Mouse (Mus musculus): Measurements from ENCODE around the gene Camta1. TPM values are rescaled to one million over a fixed set of nuclear protein-coding genes. Genes with fewer than 3 reads are reported as not detected.

Camta1 gene
- total RNA-seq, 4 experiments from 2014 or later, result 79.5 to 115 (median 98.3) TPM

GRCm38 (mm10) chr4:151161869-151162268 is 699.8 kb downstream of the Camta1 start:
- no peak for DNase-seq (ENCODE audit: low spot score in 2 of 2)

GRCm38 (mm10) chr4:151160932-151161331 is 700.7 kb downstream of the Camta1 start:
- no peak for DNase-seq (ENCODE audit: low spot score in 2 of 2)

DNA sequence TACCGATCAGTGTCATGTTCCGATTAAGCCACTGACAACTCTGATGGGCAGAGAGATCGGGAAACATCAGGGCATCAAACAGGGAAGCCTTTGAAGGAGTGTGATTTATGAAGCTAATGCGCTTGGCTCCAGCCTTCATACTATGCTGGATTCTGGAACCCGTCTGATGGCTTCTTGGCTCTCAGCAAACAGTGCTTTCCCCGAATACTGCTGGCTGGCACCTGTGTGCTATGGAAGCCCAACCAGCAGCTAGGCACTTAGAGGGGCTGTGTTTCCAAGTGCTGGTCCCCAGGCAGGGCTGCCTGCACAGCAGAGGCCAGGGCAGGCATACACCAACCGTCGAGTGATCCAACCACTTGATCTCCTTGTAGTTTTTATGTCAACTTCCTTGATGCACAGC is 701.2 kb downstream of the Camta1 start:
- no peak for DNase-seq (ENCODE audit: low spot score in 2 of 2)

DNA sequence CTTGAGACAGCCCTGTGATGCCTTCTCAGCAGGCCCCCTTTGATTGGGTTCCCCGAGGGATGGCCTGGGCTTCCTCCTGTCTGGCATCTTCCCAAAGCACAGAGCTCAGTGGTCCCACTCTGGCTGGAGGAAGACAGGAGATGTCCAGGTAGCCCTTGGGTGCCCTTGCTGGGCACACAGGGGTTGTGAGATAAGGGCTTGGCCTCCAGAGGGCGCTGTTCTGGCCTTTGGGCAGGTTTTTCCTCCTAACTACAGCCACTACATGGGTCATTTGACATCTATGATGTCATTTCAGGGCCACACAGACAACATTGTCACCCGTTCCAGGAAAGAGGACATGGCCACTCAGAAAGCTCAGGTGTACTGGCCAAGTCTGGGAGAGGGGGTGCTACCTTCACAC is 703.4 kb downstream of the Camta1 start:
- no peak for DNase-seq (ENCODE audit: low spot score in 2 of 2)

- peak; percentile 65 to 71 for DNase-seq (ENCODE audit: low spot score in 2 of 2)
These were observed 704.8 kb downstream of the Camta1 start for GRCm38 (mm10) chr4:151156904-151157303.

DNA sequence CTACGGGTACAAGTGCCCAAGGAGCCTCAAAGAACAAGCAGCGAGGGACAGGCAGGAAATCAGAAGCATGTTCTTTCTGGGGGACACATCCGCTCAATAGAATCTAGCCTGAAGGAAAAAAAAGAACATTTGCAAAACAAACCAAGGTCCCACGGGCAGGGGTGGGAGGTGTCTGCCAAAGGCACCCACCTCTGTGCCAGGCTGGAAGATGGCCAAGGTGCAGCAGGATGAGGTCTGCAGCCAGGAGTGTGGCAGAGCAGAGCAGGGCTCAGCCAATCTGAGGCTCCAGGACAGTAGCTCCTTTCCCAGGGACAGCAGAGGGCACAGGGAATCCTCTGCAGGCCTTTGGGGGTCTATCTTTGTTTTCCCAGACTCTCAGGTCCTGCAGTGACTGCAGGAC is 706.1 kb downstream of the Camta1 start:
- no peak for DNase-seq (ENCODE audit: low spot score in 2 of 2)

DNA sequence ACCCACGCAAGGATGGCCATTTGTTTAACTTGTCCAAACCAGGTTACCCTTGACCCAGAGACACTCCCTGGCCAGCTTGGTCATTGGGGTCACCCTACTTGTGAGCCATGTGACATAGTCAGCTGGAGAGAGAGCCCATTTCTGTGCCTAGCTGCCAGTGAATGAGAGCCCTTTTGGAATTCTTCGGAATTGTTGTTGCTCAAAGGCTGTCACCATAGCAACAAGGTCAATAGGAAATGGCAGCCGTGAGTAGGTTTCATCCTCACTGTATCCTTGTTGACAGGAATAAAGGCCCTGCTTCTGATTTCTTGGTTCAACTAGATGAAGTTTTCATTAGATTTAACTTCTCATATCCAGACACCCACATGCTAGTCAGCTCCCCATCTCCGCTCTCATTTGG is 707.4 kb downstream of the Camta1 start:
- no peak for DNase-seq (ENCODE audit: low spot score in 2 of 2)

DNA sequence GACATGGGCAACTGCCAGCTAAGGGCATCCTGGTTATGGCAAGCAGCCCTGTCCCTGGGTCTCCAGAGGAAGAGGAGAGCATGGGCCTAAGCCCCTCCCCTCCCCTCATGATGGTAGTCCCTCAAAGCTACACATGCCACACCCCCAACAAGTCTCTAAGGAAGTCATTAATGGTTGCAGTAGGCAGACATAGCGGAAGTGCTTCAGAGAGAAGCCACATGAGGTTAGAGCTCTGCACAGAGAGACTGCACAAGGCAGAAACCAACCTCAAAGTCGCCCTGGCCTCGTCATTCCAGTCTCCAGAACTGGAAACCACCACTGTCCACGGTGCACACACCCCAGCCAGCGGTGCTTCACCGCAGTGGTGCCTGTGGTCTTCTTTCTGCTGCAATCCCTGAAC is 709.7 kb downstream of the Camta1 start:
- DNase-seq (ENCODE audit: low spot score in 2 of 2), result no peak

DNA sequence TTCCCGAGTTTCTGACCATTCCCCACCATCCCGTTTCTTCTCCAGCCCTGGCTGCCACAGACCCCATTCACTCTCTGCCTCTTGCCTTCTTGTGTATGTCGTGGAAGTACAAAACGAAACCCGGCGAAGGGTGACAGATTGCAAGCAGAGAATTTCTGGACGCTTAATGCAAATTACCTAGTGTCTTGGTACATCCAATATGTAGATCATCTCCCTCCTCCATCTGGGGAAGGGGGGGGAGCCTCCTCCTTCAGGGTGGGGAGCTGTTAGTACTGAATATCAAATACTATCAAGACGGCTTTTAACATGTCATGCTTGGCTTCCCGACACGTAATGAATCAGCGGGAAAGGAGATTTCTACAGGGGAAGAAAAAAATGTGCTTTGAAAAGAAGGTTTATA is 710.8 kb downstream of the Camta1 start:
- DNase-seq (ENCODE audit: low spot score in 2 of 2), result no peak

DNA sequence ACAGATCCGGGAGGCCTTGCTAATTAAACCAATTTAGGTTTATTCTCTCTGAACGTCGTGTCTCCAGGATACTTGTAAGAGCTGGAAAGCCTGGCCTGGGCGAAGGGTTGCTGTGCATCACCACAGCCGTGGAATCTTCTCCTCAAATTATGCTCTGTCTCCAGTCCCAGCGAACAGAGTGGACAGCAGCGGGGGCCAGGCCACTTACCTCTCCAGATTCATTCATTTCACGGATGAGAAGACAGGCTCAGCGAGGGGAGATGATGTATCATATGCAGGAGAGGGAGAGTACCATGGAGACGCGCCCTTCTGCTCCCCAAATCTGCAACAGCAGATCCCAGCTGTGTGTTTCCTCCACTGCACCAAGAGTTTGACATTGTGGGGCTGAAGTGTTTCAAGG is 711.6 kb downstream of the Camta1 start:
- no peak for DNase-seq (ENCODE audit: low spot score in 2 of 2)

- no peak for DNase-seq (ENCODE audit: low spot score in 2 of 2)
These were observed 714.1 kb downstream of the Camta1 start for GRCm38 (mm10) chr4:151147541-151147940.

DNA sequence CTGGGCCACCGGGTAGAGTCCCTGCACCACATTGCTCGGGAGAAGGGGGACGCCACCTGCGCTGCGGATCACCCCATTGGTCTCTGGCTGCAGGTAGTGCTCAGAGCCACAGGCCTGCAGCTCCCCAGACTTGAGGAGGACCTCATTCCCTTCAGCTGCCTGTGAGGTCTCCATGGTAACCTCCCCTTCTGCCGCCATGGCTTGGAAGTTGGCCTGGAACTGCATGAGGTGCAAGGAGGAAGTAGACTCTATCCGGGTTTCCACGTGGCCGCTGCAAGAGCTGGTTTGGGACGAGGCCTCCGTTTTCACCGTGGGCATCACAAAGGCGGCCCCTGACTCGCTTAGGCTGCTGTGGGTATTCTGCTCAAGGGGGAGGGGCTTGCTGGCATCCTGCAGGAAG is 717.6 kb downstream of the Camta1 start:
- DNase-seq (ENCODE audit: low spot score in 2 of 2), result no peak

- peak; percentile 86 to 90 for DNase-seq (ENCODE audit: low spot score in 2 of 2)
These were observed 720.3 kb downstream of the Camta1 start for GRCm38 (mm10) chr4:151141196-151141880.

DNA sequence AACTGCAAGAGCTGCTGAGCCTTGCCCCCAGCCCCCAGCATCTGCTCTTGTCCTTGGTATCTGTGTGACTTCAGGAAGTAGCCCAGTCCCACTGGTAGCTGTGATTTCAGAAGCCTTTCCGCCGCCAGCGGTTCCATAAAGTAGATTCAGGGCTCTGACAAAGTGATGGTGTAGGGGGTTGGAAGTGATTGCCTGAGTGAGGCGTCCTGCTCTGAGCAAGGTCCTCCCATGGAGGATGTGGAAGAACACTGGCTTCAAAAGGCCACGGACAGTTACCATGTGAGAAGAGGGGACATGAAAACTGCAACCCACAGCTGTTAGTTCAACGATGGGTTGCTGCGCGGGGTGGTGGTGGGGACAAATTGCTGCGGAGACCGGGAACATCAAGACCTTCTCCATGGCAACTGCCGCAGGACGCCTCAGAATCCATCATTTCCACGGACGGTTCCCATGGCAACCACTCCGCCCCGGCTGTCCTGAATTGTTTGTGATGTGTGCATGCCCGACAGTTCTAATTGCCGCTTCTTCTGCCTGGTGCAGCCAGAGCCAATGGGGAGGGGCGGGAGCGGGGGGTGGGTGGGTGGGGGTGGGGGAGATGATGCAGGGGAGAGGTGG is 721.2 kb downstream of the Camta1 start:
- no peak for DNase-seq (ENCODE audit: low spot score in 2 of 2)

- peak; percentile 45 to 70 for DNase-seq (ENCODE audit: low spot score in 2 of 2)
These were observed 722.4 kb downstream of the Camta1 start for GRCm38 (mm10) chr4:151139053-151139840.

- DNase-seq (ENCODE audit: low spot score in 2 of 2), result no peak
These were observed 723.1 kb downstream of the Camta1 start for GRCm38 (mm10) chr4:151138586-151138985.

GRCm38 (mm10) chr4:151138135-151138534 is 723.5 kb downstream of the Camta1 start:
- DNase-seq (ENCODE audit: low spot score in 2 of 2), result no peak

GRCm38 (mm10) chr4:151137701-151138100 is 724.0 kb downstream of the Camta1 start:
- no peak for DNase-seq (ENCODE audit: low spot score in 2 of 2)

DNA sequence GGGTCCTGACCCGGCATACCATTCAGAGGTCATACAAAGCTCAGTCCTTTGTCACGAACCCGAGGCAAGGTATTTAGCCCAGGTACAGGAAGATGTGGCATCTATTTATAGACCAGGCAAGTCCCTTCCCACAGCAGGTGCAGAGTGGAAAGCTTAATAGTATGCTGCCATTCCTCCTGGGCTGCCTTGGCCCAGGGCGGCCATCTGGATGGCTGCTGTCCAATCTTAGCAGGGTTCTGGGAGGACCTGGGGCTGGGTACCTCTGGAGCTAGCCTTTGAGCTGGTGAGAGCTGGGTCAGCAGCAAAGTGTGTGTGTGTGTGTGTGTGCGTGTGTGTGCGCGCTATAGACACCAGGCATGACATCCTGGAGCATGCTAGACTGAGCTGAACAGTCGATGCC is 726.2 kb downstream of the Camta1 start:
- DNase-seq (ENCODE audit: low spot score in 2 of 2), result no peak

GRCm38 (mm10) chr4:151133760-151134159 is 727.9 kb downstream of the Camta1 start:
- no peak for DNase-seq (ENCODE audit: low spot score in 2 of 2)

GRCm38 (mm10) chr4:151132493-151132892 is 729.2 kb downstream of the Camta1 start:
- DNase-seq (ENCODE audit: low spot score in 2 of 2), result peak; percentile 73 to 80

- peak in 1 of 2 experiments; percentile 51 for DNase-seq (ENCODE audit: low spot score in 2 of 2)
These were observed 730.8 kb downstream of the Camta1 start for GRCm38 (mm10) chr4:151130756-151131490.
